Mouse (Mus musculus): ENCODE measurements at regions not wholly inside any gene's neighbourhood (a gene's known extent, or its start where the extent isn't known, plus 50 kb on each side); places are given as distances from the start of the nearest gene placed in this dataset.
A peak's percentile ranks its signal among the peaks of the same experiment; 100 is the strongest.

- no peak for DNase-seq (ENCODE audit: low spot score in 2 of 2)
These were observed 254.8 kb downstream of the Ajap1 start for GRCm38 (mm10) chr4:153227680-153228420.

GRCm38 (mm10) chr4:153224618-153225177, 257.9 kb downstream of the Ajap1 start:
- DNase-seq (ENCODE audit: low spot score in 2 of 2) = peak; percentile 6 to 77

- DNase-seq (ENCODE audit: low spot score in 2 of 2) = no peak
These were observed 259.6 kb downstream of the Ajap1 start for GRCm38 (mm10) chr4:153223019-153223418.

- DNase-seq (ENCODE audit: low spot score in 2 of 2) = no peak
These were observed 262.1 kb downstream of the Ajap1 start for GRCm38 (mm10) chr4:153220485-153220884.

GRCm38 (mm10) chr4:153220074-153220473, 262.5 kb downstream of the Ajap1 start:
- peak in 1 of 2 experiments; percentile 24 for DNase-seq (ENCODE audit: low spot score in 2 of 2)

GRCm38 (mm10) chr4:153217541-153217980, 265.1 kb downstream of the Ajap1 start:
- DNase-seq (ENCODE audit: low spot score in 2 of 2) = peak; percentile 44 to 74

GRCm38 (mm10) chr4:153212095-153212494, 270.5 kb downstream of the Ajap1 start:
- no peak for DNase-seq (ENCODE audit: low spot score in 2 of 2)

GRCm38 (mm10) chr4:153208822-153209221, 273.8 kb downstream of the Ajap1 start:
- DNase-seq (ENCODE audit: low spot score in 2 of 2) = no peak

- DNase-seq (ENCODE audit: low spot score in 2 of 2) = no peak
These were observed 274.4 kb downstream of the Ajap1 start for GRCm38 (mm10) chr4:153208215-153208614.

- no peak for DNase-seq (ENCODE audit: low spot score in 2 of 2)
These were observed 275.0 kb downstream of the Ajap1 start for GRCm38 (mm10) chr4:153207578-153208102.

- DNase-seq (ENCODE audit: low spot score in 2 of 2) = no peak
These were observed 275.7 kb downstream of the Ajap1 start for GRCm38 (mm10) chr4:153206789-153207457.

GRCm38 (mm10) chr4:153204764-153205163, 277.8 kb downstream of the Ajap1 start:
- no peak for DNase-seq (ENCODE audit: low spot score in 2 of 2)

- no peak for DNase-seq (ENCODE audit: low spot score in 2 of 2)
These were observed 281.5 kb downstream of the Ajap1 start for GRCm38 (mm10) chr4:153200799-153201770.

- no peak for DNase-seq (ENCODE audit: low spot score in 2 of 2)
These were observed 293.1 kb downstream of the Ajap1 start for GRCm38 (mm10) chr4:153189485-153189884.

GRCm38 (mm10) chr4:153188504-153189031, 294.0 kb downstream of the Ajap1 start:
- DNase-seq (ENCODE audit: low spot score in 2 of 2) = no peak

- DNase-seq (ENCODE audit: low spot score in 2 of 2) = no peak
These were observed 294.6 kb downstream of the Ajap1 start for GRCm38 (mm10) chr4:153187959-153188503.

GRCm38 (mm10) chr4:153177496-153177895, 305.1 kb downstream of the Ajap1 start:
- DNase-seq (ENCODE audit: low spot score in 2 of 2) = no peak

GRCm38 (mm10) chr4:153175660-153176059, 307.0 kb downstream of the Ajap1 start:
- no peak for DNase-seq (ENCODE audit: low spot score in 2 of 2)

- no peak for DNase-seq (ENCODE audit: low spot score in 2 of 2)
These were observed 307.5 kb downstream of the Ajap1 start for GRCm38 (mm10) chr4:153175077-153175476.

GRCm38 (mm10) chr4:153169991-153170390, 312.6 kb downstream of the Ajap1 start:
- no peak for DNase-seq (ENCODE audit: low spot score in 2 of 2)

- no peak for DNase-seq (ENCODE audit: low spot score in 2 of 2)
These were observed 317.8 kb downstream of the Ajap1 start for GRCm38 (mm10) chr4:153164810-153165209.

Data from heart, adult 9 months (tissue).